Mouse (Mus musculus) E14TG2a.4 (cell line): ENCODE data around the gene Mdh2.
A peak's percentile ranks its signal among the peaks of the same experiment; 100 is the strongest.

Source experiments
- H3K27me3 ChIP-seq: 2 replicates; pipeline ENCODE4 v1.6.1; 2014; ENCODE audit warnings: low read length, control low read depth; ENCODE audit not compliant: insufficient read depth
- H3K36me3 ChIP-seq: 2 replicates; pipeline ENCODE4 v1.6.1; 2014; ENCODE audit warnings: low read length, control low read depth; ENCODE audit not compliant: insufficient read depth
- H3K4me1 ChIP-seq: replicated peaks from 2 replicates; pipeline ENCODE4 v1.6.1; 2014; ENCODE audit warnings: low read depth, low read length, control low read depth
- H3K4me3 ChIP-seq: replicated peaks from 2 replicates; pipeline ENCODE4 v1.5.1; 2014; ENCODE audit warnings: mild to moderate bottlenecking, low read length
- H3K9me3 ChIP-seq: 2 replicates; pipeline ENCODE4 v1.6.1; 2014; ENCODE audit warnings: low read length, control low read depth
- CTCF ChIP-seq: conservative IDR thresholded peaks from 2 replicates; pipeline ENCODE4 v1.5.1; 2014; ENCODE audit warnings: low read length
- NANOG ChIP-seq: IDR thresholded peaks from 2 replicates; pipeline ENCODE4 v1.6.1; 2014; ENCODE audit warnings: borderline replicate concordance, low read length, mixed read lengths
- POU5F1 ChIP-seq: IDR thresholded peaks from 2 replicates; pipeline ENCODE4 v1.6.1; 2014; ENCODE audit warnings: low read length, borderline replicate concordance

The Mdh2 gene

DNA sequence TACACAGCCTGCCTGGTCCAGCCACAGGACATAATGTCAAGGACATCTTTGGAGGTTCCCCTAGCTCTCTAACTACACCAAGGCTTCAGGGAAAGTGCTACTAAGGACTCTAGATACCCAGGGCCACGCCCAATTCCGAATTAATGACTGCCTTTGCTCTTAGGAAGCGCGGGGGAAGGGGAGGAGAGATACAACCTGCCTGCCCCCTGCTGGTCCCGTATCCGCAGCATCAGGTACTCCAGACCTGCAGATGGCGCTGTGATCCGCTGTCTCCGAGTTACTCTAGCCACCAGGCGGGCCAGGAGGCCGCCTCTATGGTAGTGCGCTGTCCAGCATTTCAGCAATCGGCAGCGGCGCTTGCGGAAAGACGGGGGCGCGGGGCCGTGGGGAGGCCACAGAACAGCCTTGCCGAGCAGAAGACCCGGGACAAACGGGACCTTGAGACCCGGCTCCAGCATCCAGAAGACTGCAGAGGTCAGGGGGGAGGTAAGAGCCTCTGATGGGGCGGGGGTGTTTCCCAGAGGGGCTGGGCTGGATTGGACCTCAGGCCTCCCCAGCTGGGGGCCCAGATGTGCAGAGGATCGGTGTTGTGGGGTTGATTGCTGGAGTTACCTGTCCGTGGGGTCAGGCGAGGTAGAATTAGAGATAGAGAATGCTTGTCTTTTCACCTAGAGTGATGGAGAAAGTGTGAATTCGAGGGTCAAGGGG is 28.4 kb downstream of the Mdh2 start, which contains the start of gene Srrm3:
Gene Srrm3 (plus strand): TSS at position 336 of the 708 bp plus-strand sequence.
- TF ChIP-seq NANOG (no peak), CTCF (peak; percentile 66)
- Histone ChIP-seq H3K9me3 (no peaks in the 10 kb centered on the region), H3K27me3 (0 out of 2 replicates have a peak, but pooled peaks cover 3% of the 10 kb centered on the region), H3K36me3 (no peaks in the 10 kb centered on the region), H3K4me3 (peak within 1 kb of the TSS; percentile 62), H3K4me1 (peaks cover 63% of the 10 kb centered on the region)

DNA sequence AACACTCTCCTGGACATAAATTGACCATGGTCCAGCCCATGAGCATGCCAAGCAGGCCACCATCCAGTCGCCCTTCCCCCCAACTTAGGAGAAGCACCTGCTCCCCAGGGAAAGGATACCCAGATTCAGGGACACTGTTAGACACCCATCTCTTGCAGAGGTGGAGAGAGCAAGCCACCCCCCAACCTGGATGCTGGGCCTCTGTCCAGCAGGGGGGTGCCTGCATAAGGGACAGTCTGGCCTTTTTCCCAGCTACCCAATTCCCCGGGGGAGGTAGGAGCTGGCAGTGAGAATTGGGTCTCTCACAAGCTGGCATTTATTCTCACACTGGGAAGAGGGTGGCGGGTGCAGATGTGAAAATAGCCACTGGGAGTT is 29.0 kb downstream of the Mdh2 start:
- no peaks in the 10 kb centered on the region for H3K9me3 ChIP-seq
- peaks cover 58% of the 10 kb centered on the region for H3K4me1 ChIP-seq

DNA sequence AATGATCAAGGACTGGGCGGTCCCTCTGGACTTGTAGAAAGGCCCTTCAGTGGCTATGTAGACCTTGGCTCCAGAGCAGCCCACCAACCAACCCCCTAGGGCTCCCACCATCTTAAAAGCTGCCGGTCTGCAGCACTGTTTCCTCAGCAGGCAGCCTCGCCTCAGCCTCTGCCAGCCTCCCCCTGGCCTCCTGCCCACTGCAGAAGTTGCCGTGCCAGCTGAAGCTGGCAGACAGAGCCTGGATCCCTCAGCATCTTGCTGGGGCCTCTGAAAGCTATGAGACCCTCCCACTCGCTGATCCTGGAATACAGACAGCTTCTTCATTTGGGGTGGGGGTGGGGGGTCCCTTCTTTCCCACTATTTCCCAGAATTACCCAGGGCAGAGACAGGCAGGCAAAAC is 34.7 kb downstream of the Mdh2 start:
- Histone ChIP-seq H3K36me3 (no peaks in the 10 kb centered on the region), H3K9me3 (no peaks in the 10 kb centered on the region), H3K4me3 (no peak overlapping the region), H3K4me1 (peaks cover 21% of the 10 kb centered on the region), H3K27me3 (0 out of 2 replicates have a peak, but pooled peaks cover 3% of the 10 kb centered on the region)
- no peak for TF ChIP-seq POU5F1
- no peak for TF ChIP-seq NANOG
- TF ChIP-seq CTCF = no peak

More for the DNA sequence above, 29.0 kb downstream of the Mdh2 start:
- no peaks in the 10 kb centered on the region for H3K36me3 ChIP-seq
- H3K27me3 ChIP-seq = 0 out of 2 replicates have a peak, but pooled peaks cover 3% of the 10 kb centered on the region
- TF ChIP-seq POU5F1 = no peak
- no peak for TF ChIP-seq NANOG
- no peak for TF ChIP-seq CTCF
- peak overlapping the region; percentile 62 for H3K4me3 ChIP-seq

DNA sequence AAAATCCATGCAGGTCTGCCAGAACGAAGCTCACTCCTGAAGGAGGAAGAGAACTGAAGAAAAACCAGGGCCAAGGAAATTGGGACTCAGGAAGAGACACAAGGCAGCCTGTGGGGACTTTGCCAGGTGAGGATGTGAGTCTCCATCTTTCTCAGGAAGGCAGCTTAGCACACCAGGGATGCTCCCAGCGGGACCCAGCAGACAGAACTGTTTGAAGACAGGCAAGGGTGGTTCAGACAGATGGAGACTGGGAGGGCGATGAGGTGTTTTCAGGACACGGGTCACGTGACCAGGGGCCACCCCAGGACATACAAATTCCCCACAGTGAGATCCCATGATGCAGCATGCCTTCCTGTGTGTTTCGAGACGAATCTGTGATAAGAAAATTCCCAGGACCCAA is 40.2 kb downstream of the Mdh2 start:
- Histone ChIP-seq H3K27me3 (peaks cover 31% of the 10 kb centered on the region), H3K4me3 (no peak overlapping the region), H3K4me1 (peaks cover 10% of the 10 kb centered on the region), H3K36me3 (no peaks in the 10 kb centered on the region), H3K9me3 (no peaks in the 10 kb centered on the region)
- no peak for TF ChIP-seq POU5F1
- no peak for TF ChIP-seq CTCF
- TF ChIP-seq NANOG = no peak

DNA sequence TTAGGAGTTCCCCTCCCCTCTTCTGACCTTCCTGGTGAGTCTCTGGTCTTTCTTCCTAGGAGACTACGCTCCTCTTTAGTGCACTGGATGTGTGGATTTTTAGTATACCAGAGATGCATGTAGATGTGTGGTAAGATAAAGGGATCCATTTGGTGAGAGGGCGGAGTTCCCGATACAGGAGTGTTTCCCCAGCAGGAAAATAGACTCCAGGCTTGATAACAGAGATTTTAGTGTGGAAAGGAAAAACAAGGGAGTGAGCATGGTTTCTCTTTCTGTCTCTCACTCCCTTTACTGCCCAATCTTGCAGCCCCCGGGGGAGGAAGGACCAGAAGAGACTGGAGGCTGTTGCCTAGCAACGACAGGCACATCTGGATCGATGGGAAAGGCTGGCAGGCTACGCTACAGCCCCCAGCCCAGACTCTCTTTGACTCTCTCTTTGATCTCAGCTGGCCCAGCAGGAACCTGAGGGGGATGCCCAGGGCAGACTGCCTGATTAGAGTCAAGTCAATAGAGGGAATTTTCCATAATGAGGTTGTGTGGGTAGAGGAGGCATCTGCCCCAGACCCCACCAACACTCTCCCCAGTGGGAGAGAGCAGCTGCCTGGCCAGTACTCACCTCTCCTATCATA is 44.1 kb downstream of the Mdh2 start:
- Histone ChIP-seq H3K4me1 (peaks cover 24% of the 10 kb centered on the region), H3K27me3 (peaks cover 39% of the 10 kb centered on the region), H3K36me3 (no peaks in the 10 kb centered on the region), H3K9me3 (no peaks in the 10 kb centered on the region), H3K4me3 (no peak overlapping the region)
- no peak for TF ChIP-seq CTCF
- TF ChIP-seq POU5F1 = no peak
- TF ChIP-seq NANOG = no peak

DNA sequence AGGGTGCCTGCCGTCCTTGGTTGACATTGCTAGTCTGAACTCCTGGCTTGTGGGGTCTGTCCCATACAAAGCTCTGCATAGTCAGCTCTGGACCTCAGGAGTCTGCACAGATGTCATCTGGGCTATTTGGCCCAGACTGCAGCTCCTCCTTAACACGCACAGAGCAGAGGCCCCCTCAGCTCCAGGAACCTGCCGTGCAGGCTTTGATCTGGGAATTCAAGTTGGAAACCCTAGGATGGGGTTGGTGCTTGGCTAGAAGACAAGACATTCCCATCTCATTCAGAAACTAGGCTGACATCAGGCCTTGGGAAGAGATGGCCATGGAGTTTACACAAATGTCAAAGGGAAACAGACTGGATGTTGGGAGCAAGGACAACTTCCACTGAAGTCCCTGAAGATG is 46.2 kb downstream of the Mdh2 start:
- Histone ChIP-seq H3K4me1 (peaks cover 16% of the 10 kb centered on the region), H3K9me3 (no peaks in the 10 kb centered on the region), H3K4me3 (no peak overlapping the region), H3K27me3 (peaks cover 26% of the 10 kb centered on the region), H3K36me3 (no peaks in the 10 kb centered on the region)
- TF ChIP-seq NANOG (no peak), CTCF (no peak), POU5F1 (no peak)

DNA sequence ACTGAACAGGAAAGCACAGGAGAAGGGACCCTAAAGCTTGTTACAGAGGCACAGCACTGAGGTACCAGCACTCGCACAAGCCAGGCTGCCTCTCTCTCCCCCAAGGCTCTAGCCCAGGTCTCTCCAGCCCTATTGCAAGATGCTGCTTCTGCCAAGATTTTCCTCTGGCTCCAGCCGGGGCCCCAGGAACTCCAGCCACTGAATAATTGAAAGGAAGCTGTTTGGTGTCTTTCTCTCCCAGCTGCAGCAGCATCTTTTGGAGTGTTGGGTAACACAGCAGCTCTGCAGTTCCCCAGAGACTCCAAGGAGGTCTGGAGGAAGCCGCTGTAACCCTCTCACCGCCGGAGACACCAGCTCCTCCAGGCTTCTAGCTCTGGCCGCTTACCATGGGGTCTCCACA is 47.9 kb downstream of the Mdh2 start:
- Histone ChIP-seq H3K36me3 (no peaks in the 10 kb centered on the region), H3K4me1 (peaks cover 30% of the 10 kb centered on the region), H3K27me3 (peaks cover 10% of the 10 kb centered on the region; the same call in 1 of the 2 replicates), H3K9me3 (peaks cover 7% of the 10 kb centered on the region), H3K4me3 (no peak overlapping the region)
- TF ChIP-seq POU5F1 (no peak), CTCF (no peak), NANOG (no peak)

DNA sequence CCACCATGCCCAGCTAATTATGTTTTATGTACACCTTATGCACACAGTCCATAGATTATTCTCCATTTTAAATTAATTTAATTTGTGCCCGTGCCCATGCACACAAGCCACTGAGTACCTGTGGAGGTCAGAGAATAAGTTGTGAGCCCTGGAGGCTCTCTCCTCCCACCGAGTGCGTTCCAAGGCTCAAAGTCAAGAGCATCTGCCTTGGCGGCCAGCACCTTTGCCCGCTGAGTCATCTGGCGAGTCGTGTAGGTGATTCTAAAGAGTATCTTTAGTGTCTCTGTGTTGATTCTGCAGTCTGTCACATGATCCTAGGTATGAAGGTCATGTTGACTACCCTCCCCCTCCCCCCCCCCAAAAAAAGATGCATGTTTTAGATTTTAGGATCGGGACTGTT is 51.1 kb downstream of the Mdh2 start:
- Histone ChIP-seq H3K27me3 (peaks cover 9% of the 10 kb centered on the region), H3K4me3 (no peak overlapping the region), H3K9me3 (peaks cover 7% of the 10 kb centered on the region), H3K4me1 (peaks cover 45% of the 10 kb centered on the region), H3K36me3 (no peaks in the 10 kb centered on the region)
- TF ChIP-seq POU5F1 = no peak
- TF ChIP-seq CTCF = no peak
- TF ChIP-seq NANOG = no peak

DNA sequence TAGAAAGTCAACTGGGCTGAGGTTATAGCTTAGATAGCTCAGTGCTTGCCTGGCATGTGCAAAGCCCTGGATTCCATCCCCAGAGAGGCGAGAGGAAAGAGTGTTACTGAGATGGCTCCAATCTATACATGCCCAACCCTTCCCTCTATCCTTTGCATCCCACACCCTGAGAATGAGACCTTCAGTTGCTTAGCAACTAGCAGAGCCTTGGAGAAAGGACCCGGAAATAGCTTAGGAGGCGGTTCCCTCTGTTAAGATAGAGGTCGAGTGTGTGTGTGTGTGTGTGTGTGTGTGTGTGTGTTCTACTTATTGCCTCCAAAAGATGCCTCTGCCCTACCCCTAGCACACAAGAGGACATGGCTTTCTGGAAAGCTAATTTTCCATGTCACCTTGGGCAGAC is 54.4 kb downstream of the Mdh2 start:
- H3K9me3 ChIP-seq = peaks cover 7% of the 10 kb centered on the region
- H3K36me3 ChIP-seq = no peaks in the 10 kb centered on the region
- no peak for TF ChIP-seq POU5F1
- no peak for TF ChIP-seq NANOG
- no peak for TF ChIP-seq CTCF
- H3K27me3 ChIP-seq = peaks cover 11% of the 10 kb centered on the region
- peaks cover 54% of the 10 kb centered on the region for H3K4me1 ChIP-seq
- H3K4me3 ChIP-seq = no peak overlapping the region
